Mouse (Mus musculus): ENCODE measurements around the gene Ceacam12.
"Not testable (repeated sequence)": the region's sequence is repeated elsewhere in the genome, so short reads cannot be mapped to it uniquely, and the experiment has no call there.

Ceacam12 gene

DNA sequence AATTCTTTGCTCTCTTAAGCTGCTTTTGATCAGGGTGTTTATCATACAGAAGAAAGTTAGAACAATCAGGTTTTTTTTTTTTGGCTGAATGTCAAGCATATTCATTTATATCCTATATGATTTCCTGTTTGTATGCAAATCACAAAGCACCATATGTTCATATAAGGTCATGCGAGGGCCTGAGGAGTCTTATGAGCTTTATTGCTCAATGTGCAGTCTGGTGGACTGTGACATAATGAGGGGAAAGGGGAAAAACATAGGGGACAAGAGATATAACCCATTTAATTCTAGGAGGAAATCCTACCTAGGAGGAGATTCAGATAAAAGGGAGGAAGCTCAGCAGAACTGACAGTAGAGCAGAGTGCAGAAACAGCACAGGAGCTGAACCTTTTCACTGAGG lies at the start of gene Ceacam12:
Gene Ceacam12 (plus strand): TSS at position 301 of the 400 bp plus-strand sequence.
- in situ Hi-C loops (cut with MboI): no loop called here

DNA sequence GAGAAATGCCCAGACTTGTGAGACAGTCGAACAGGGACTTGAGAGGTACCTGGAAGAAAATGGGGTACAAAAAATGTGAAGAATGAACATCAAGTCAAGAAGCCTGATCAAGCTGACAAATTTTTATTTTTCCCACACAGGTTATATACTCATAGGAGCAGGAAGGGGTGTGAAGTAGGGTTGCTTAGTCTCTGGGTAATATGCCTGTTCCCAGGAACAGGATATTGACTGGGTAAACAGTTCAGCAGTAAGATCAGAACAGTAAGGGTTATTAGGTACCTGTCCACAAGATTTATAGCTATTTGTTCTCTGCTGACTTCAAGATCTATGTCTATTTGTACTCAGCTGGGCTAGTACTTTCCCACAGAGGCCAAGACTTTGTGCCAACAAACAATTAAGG lies 8.1 kb downstream of the Ceacam12 start:
- in situ Hi-C loops (cut with MboI): not testable (repeated sequence)

DNA sequence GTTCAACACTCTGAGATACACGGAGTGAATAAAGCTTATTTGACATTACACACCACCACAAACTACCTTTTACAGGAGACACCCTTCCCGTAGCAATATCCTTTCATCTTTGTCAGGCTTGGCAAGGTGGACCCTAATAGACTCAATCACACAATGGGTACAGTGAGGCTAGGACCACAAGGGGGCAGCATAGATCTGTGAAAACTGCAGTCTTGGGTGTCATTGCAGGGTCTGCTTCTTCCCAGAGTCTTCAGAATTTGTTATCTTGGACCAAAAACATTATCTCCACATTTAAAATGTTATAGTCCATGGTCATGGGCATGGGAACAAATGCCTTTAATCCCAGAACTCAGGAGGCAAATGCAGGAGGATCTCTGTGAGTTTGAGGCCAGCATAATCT lies 35.1 kb downstream of the Ceacam12 start:
- in situ Hi-C loops (cut with MboI): no loop called here
